Mouse (Mus musculus) myocyte (in vitro differentiated cells): ENCODE data around the gene Pklr. TPM values are rescaled to one million over a fixed set of nuclear protein-coding genes. Genes with fewer than 3 reads are reported as not detected.

Experiments used
- H3K27me3 ChIP-seq: one replicate; pipeline ENCODE4 v1.6.1; 2011; ENCODE audit not compliant: control insufficient read depth, insufficient read depth, insufficient read length
- H3K36me3 ChIP-seq: one replicate; pipeline ENCODE4 v1.6.1; 2011; ENCODE audit not compliant: control insufficient read depth, insufficient read depth
- H3K4me2 ChIP-seq: one replicate; pipeline ENCODE4 v1.6.1; 2011; ENCODE audit warnings: low read depth, control low read depth
- H3K4me3 ChIP-seq: one replicate; pipeline ENCODE4 v1.5.1; 2011; ENCODE audit warnings: mild to moderate bottlenecking, control low read depth, moderate library complexity
- H3K79me2 ChIP-seq: one replicate; pipeline ENCODE4 v1.6.1; 2011; ENCODE audit not compliant: control insufficient read depth, insufficient read depth
- H3ac ChIP-seq: one replicate; pipeline ENCODE4 v1.6.1; 2011; ENCODE audit not compliant: control insufficient read depth, insufficient read length
- CEBPB ChIP-seq: IDR thresholded peaks from 2 replicates; pipeline ENCODE4 v1.6.1; 2011; ENCODE audit warnings: mild to moderate bottlenecking, moderate library complexity; ENCODE audit not compliant: poor library complexity, insufficient read depth, severe bottlenecking
- E2F4 ChIP-seq: IDR thresholded peaks from one replicate; pipeline ENCODE4 v1.6.1; 2011; ENCODE audit warnings: mild to moderate bottlenecking, control low read depth, moderate library complexity; ENCODE audit not compliant: insufficient read depth
- MAX ChIP-seq: IDR thresholded peaks from one replicate; pipeline ENCODE4 v1.6.1; 2011; ENCODE audit warnings: low read depth, mild to moderate bottlenecking, control low read depth
- MYOD1 ChIP-seq, 3 experiments: IDR thresholded peaks; one replicate each; pipeline ENCODE4 v1.6.1; 2011; ENCODE audit warnings: control low read depth in 2 of 3, low read depth in 2 of 3, mild to moderate bottlenecking in 2 of 3, moderate library complexity in 1 of 3; ENCODE audit not compliant: insufficient read length in 2 of 3, control insufficient read depth in 1 of 3
- MYOG ChIP-seq, 3 experiments: IDR thresholded peaks; one replicate each; pipeline ENCODE4 v1.6.1; 2011; ENCODE audit warnings: control low read depth in 2 of 3, low read depth in 2 of 3, mild to moderate bottlenecking in 2 of 3; ENCODE audit not compliant: insufficient read length in 2 of 3, control insufficient read depth in 1 of 3, insufficient read depth in 1 of 3
- POLR2A ChIP-seq: IDR thresholded peaks from one replicate; pipeline ENCODE4 v1.6.1; 2011; ENCODE audit warnings: low read depth, mild to moderate bottlenecking, control low read depth, moderate library complexity; ENCODE audit not compliant: insufficient read length
- POLR2AphosphoS2 ChIP-seq: IDR thresholded peaks from one replicate; pipeline ENCODE4 v1.6.1; 2011; ENCODE audit warnings: low read depth, control low read depth; ENCODE audit not compliant: insufficient read length
- REST ChIP-seq: IDR thresholded peaks from one replicate; pipeline ENCODE4 v1.6.1; 2011; ENCODE audit warnings: mild to moderate bottlenecking, control low read depth, moderate library complexity; ENCODE audit not compliant: insufficient read depth, insufficient read length
- SRF ChIP-seq: IDR thresholded peaks from one replicate; pipeline ENCODE4 v1.6.1; 2011; ENCODE audit warnings: low read depth; ENCODE audit not compliant: control insufficient read depth, insufficient read length
- TCF12 ChIP-seq: IDR thresholded peaks from one replicate; pipeline ENCODE4 v1.6.1; 2011; ENCODE audit warnings: mild to moderate bottlenecking, control low read depth; ENCODE audit not compliant: poor library complexity, insufficient read depth, severe bottlenecking
- TCF3 ChIP-seq: IDR thresholded peaks from one replicate; pipeline ENCODE4 v1.6.1; 2011; ENCODE audit warnings: low read depth, control low read depth; ENCODE audit not compliant: insufficient read length
- USF1 ChIP-seq: IDR thresholded peaks from one replicate; pipeline ENCODE4 v1.6.1; 2011; ENCODE audit warnings: low read depth, mild to moderate bottlenecking, control low read depth, moderate library complexity
- polyA plus RNA-seq: library from polyadenylated mRNA; unstranded; fragments of >200 nt; fragmentation: generic; extraction: Trizol; gene quantifications from one replicate; pipeline ENCODE4 v1.2.1, GENCODE M21; 2012; ENCODE audit warnings: missing spikeins

The Pklr gene
- polyA plus RNA-seq, 1 experiment = not detected

GRCm38 (mm10) chr3:89123313-89123712, 12.6 kb upstream of the Pklr start:
- Histone ChIP-seq H3ac (no peak overlapping the region), H3K27me3 (peaks cover 17% of the 10 kb centered on the region)
- no peak for TF ChIP-seq USF1
- TF ChIP-seq MAX = no peak
- TF ChIP-seq REST = no peak
- no peak for TF ChIP-seq TCF12
- no peak for TF ChIP-seq POLR2A
- TF ChIP-seq CEBPB = no peak
- TF ChIP-seq MYOD1 (IDR thresholded peaks at IDR 0.05; ENCODE audit: control insufficient read depth in 1 of 3, insufficient read length in 2 of 3, low read depth in 2 of 3) = no peak
- no peak for TF ChIP-seq SRF
- no peak for TF ChIP-seq POLR2AphosphoS2
- no peak for TF ChIP-seq TCF3
- TF ChIP-seq MYOG (IDR thresholded peaks at IDR 0.05; ENCODE audit: control insufficient read depth in 1 of 3, insufficient read depth in 1 of 3, insufficient read length in 2 of 3, low read depth in 2 of 3) = no peak
- TF ChIP-seq E2F4 = no peak

GRCm38 (mm10) chr3:89124241-89124640, 11.7 kb upstream of the Pklr start:
- no peak overlapping the region for H3K4me2 ChIP-seq
- no peaks in the 10 kb centered on the region for H3K79me2 ChIP-seq
- H3K36me3 ChIP-seq = no peaks in the 10 kb centered on the region
- H3K27me3 ChIP-seq = peaks cover 27% of the 10 kb centered on the region
- TF ChIP-seq POLR2A = no peak
- TF ChIP-seq TCF3 = no peak
- no peak for TF ChIP-seq USF1
- no peak for TF ChIP-seq REST
- TF ChIP-seq MYOG (IDR thresholded peaks at IDR 0.05; ENCODE audit: control insufficient read depth in 1 of 3, insufficient read depth in 1 of 3, insufficient read length in 2 of 3, low read depth in 2 of 3) = no peak
- TF ChIP-seq MYOD1 (IDR thresholded peaks at IDR 0.05; ENCODE audit: control insufficient read depth in 1 of 3, insufficient read length in 2 of 3, low read depth in 2 of 3) = no peak
- no peak for TF ChIP-seq TCF12
- no peak for TF ChIP-seq MAX
- no peak for TF ChIP-seq SRF
- no peak for TF ChIP-seq CEBPB
- no peak for TF ChIP-seq POLR2AphosphoS2
- TF ChIP-seq E2F4 = no peak
- H3K4me3 ChIP-seq = no peak overlapping the region
- no peak overlapping the region for H3ac ChIP-seq

More at GRCm38 (mm10) chr3:89123313-89123712, 12.6 kb upstream of the Pklr start:
- no peaks in the 10 kb centered on the region for H3K36me3 ChIP-seq
- H3K4me3 ChIP-seq = no peak overlapping the region
- no peak overlapping the region for H3K4me2 ChIP-seq
- H3K79me2 ChIP-seq = no peaks in the 10 kb centered on the region

- Histone ChIP-seq H3K4me2 (no peak overlapping the region), H3K79me2 (no peaks in the 10 kb centered on the region), H3K4me3 (no peak overlapping the region), H3K27me3 (peaks cover 21% of the 10 kb centered on the region), H3ac (no peak overlapping the region), H3K36me3 (no peaks in the 10 kb centered on the region)
- TF ChIP-seq CEBPB (no peak), TCF3 (no peak), MYOG (IDR thresholded peaks at IDR 0.05; ENCODE audit: control insufficient read depth in 1 of 3, insufficient read depth in 1 of 3, insufficient read length in 2 of 3, low read depth in 2 of 3) (no peak), E2F4 (no peak), USF1 (no peak), MAX (no peak), REST (no peak), SRF (no peak), TCF12 (no peak)
These were observed 10.0 kb upstream of the Pklr start for GRCm38 (mm10) chr3:89125981-89126380.

GRCm38 (mm10) chr3:89129908-89130307, 6.0 kb upstream of the Pklr start:
- Histone ChIP-seq H3K4me2 (no peak overlapping the region), H3K4me3 (no peak overlapping the region), H3K79me2 (no peaks in the 10 kb centered on the region), H3K36me3 (no peaks in the 10 kb centered on the region), H3K27me3 (peaks cover 54% of the 10 kb centered on the region), H3ac (no peak overlapping the region)
- no peak for TF ChIP-seq POLR2A
- TF ChIP-seq SRF = no peak
- no peak for TF ChIP-seq TCF3
- no peak for TF ChIP-seq MYOD1 (IDR thresholded peaks at IDR 0.05; ENCODE audit: control insufficient read depth in 1 of 3, insufficient read length in 2 of 3, low read depth in 2 of 3)
- no peak for TF ChIP-seq MYOG (IDR thresholded peaks at IDR 0.05; ENCODE audit: control insufficient read depth in 1 of 3, insufficient read depth in 1 of 3, insufficient read length in 2 of 3, low read depth in 2 of 3)
- no peak for TF ChIP-seq E2F4
- no peak for TF ChIP-seq POLR2AphosphoS2
- no peak for TF ChIP-seq TCF12
- TF ChIP-seq USF1 = no peak
- no peak for TF ChIP-seq MAX
- TF ChIP-seq CEBPB = no peak
- no peak for TF ChIP-seq REST

- peaks cover 64% of the 10 kb centered on the region for H3K27me3 ChIP-seq
- TF ChIP-seq POLR2A = no peak
- H3K36me3 ChIP-seq = no peaks in the 10 kb centered on the region
- no peak overlapping the region for H3K4me3 ChIP-seq
- H3K4me2 ChIP-seq = no peak overlapping the region
- no peak overlapping the region for H3ac ChIP-seq
- no peaks in the 10 kb centered on the region for H3K79me2 ChIP-seq
These were observed 4.1 kb upstream of the Pklr start for GRCm38 (mm10) chr3:89131816-89132215.
